Mouse (Mus musculus) small intestine, adult 2 months (tissue): ENCODE results near the gene Usp34. TPM values are rescaled to one million over a fixed set of nuclear protein-coding genes. Genes with fewer than 3 reads are reported as not detected.
"Not testable (repeated sequence)": the region's sequence is repeated elsewhere in the genome, so short reads cannot be mapped to it uniquely, and the experiment has no call there.

ENCODE experiments used
- H3K27ac ChIP-seq: fragments of 200-500 bp; 2 replicates; pipeline ENCODE4 v1.5.1; 2012; ENCODE audit warnings: low read depth, low read length, control low read depth, inconsistent platforms; ENCODE audit not compliant: insufficient read depth
- H3K27me3 ChIP-seq: fragments of 200-500 bp; 2 replicates; pipeline ENCODE4 v1.6.1; 2012; ENCODE audit warnings: mild to moderate bottlenecking, moderate library complexity, low read length, inconsistent platforms; ENCODE audit not compliant: control insufficient read depth, insufficient read depth
- H3K36me3 ChIP-seq: fragments of 200-500 bp; 2 replicates; pipeline ENCODE4 v1.6.1; 2012; ENCODE audit warnings: mild to moderate bottlenecking, low read length, control low read depth, inconsistent platforms; ENCODE audit not compliant: control insufficient read depth, insufficient read depth
- H3K4me1 ChIP-seq: fragments of 200-500 bp; 2 replicates; pipeline ENCODE4 v1.6.1; 2012; ENCODE audit warnings: low read length, inconsistent platforms, mixed read lengths; ENCODE audit not compliant: control insufficient read depth, insufficient read depth, insufficient read length
- H3K4me3 ChIP-seq: fragments of 200-500 bp; 2 replicates; pipeline ENCODE4 v1.5.1; 2012; ENCODE audit warnings: low read depth, mild to moderate bottlenecking, control low read depth, inconsistent platforms, low read length, moderate library complexity
- CTCF ChIP-seq: fragments of 200-500 bp; IDR thresholded peaks from 2 replicates; pipeline ENCODE4 v1.5.1; 2012; ENCODE audit warnings: low read depth, mild to moderate bottlenecking, control low read depth, inconsistent platforms, low read length, moderate library complexity, mixed read lengths; ENCODE audit not compliant: insufficient replicate concordance, insufficient read length; ENCODE audit errors: extremely low read depth
- POLR2A ChIP-seq: fragments of 200-500 bp; IDR thresholded peaks from 2 replicates; pipeline ENCODE4 v1.6.1; 2012; ENCODE audit warnings: low read depth, mild to moderate bottlenecking, control low read depth, inconsistent platforms, low read length, moderate library complexity
- WGBS: fragments of 180-500 bp; shearing (Covaris S2); methylation state at CpG from one replicate; pipeline ENCODE4 v1.1.7; 2018; 5-methylcytosine and 5-hydroxymethylcytosine counted together
- polyA plus RNA-seq: library from polyadenylated mRNA; depleted of rRNA; stranded (reverse); fragments of >200 nt; gene quantifications from 2 replicates; pipeline ENCODE4 v1.2.3, GENCODE M21; 2012

Usp34 gene
- polyA plus RNA-seq, 1 experiment = 3.1 TPM

- 53% methylated on average over 1 of the region's 1 CpGs for WGBS
- no peaks in the 10 kb centered on the region for H3K4me1 ChIP-seq
- peaks cover 65% of the 10 kb centered on the region for H3K36me3 ChIP-seq
- H3K4me3 ChIP-seq = no peak overlapping the region
- H3K27ac ChIP-seq = no peak overlapping the region
- TF ChIP-seq POLR2A (no peak), CTCF (no peak)
- no peaks in the 10 kb centered on the region for H3K27me3 ChIP-seq
Observed at GRCm38 (mm10) chr11:23489955-23490354, 183.3 kb downstream of the Usp34 start.

GRCm38 (mm10) chr11:23492048-23492790 lies 185.5 kb downstream of the Usp34 start:
- H3K27me3 ChIP-seq = no peaks in the 10 kb centered on the region
- H3K36me3 ChIP-seq = peaks cover 54% of the 10 kb centered on the region
- peaks cover 14% of the 10 kb centered on the region; the same call in 1 of the 2 replicates for H3K4me1 ChIP-seq
- H3K4me3 ChIP-seq = no peak overlapping the region
- 87% methylated on average over 4 of the region's 4 CpGs for WGBS
- TF ChIP-seq POLR2A (no peak), CTCF (no peak)
- H3K27ac ChIP-seq = no peak overlapping the region

- WGBS = 95% methylated on average over 6 of the region's 6 CpGs
- H3K27ac ChIP-seq = no peak overlapping the region
- H3K27me3 ChIP-seq = no peaks in the 10 kb centered on the region
- H3K36me3 ChIP-seq = peaks cover 34% of the 10 kb centered on the region
- TF ChIP-seq CTCF (no peak), POLR2A (no peak)
- H3K4me3 ChIP-seq = no peak overlapping the region
- peaks cover 16% of the 10 kb centered on the region; the same call in 1 of the 2 replicates for H3K4me1 ChIP-seq
Observed at GRCm38 (mm10) chr11:23495231-23495630, 188.5 kb downstream of the Usp34 start.

GRCm38 (mm10) chr11:23496661-23497060 lies 190.0 kb downstream of the Usp34 start:
- peaks cover 16% of the 10 kb centered on the region; the same call in 1 of the 2 replicates for H3K4me1 ChIP-seq
- H3K36me3 ChIP-seq = peaks cover 23% of the 10 kb centered on the region
- TF ChIP-seq CTCF = no peak
- TF ChIP-seq POLR2A = no peak
- no peaks in the 10 kb centered on the region for H3K27me3 ChIP-seq
- no peak overlapping the region for H3K27ac ChIP-seq
- 31% methylated on average over 6 of the region's 6 CpGs for whole genome bisulfite sequencing
- peak overlapping the region; percentile 43 for H3K4me3 ChIP-seq

DNA sequence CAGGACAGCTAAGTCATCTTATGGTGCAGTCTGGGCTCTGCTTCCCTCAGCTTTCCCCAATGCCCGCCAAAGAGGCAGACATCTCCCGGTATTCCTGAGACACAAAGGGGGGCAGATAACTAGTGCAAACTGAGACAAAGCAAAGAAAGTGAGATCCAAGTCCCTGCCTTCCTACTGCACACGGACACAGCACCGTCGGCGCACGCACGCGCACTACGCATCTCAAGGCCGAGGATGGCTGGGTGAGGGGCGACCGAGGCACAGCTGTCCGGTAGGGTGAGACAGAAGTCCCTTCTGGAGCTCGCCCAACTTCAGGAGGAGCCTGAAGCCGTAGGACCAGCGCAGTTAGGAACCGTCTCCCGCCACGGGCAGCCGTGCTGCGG lies 190.6 kb downstream of the Usp34 start:
- Histone ChIP-seq H3K4me3 (peak overlapping the region; percentile 78), H3K4me1 (peaks cover 16% of the 10 kb centered on the region; the same call in 1 of the 2 replicates), H3K27me3 (no peaks in the 10 kb centered on the region), H3K27ac (peak overlapping the region; percentile 60), H3K36me3 (peaks cover 18% of the 10 kb centered on the region)
- under 1% methylated on average over 22 of the region's 22 CpGs for WGBS
- TF ChIP-seq POLR2A = no peak
- no peak for TF ChIP-seq CTCF

- Histone ChIP-seq H3K4me3 (peak within 1 kb of the TSS; percentile 78), H3K27me3 (no peaks in the 10 kb centered on the region), H3K27ac (peak within 1 kb of the TSS; percentile 60), H3K36me3 (peaks cover 12% of the 10 kb centered on the region), H3K4me1 (peaks cover 16% of the 10 kb centered on the region; the same call in 1 of the 2 replicates)
- WGBS = under 1% methylated on average over 63 of the region's 66 CpGs
- TF ChIP-seq CTCF = no peak
- peak; percentile 78 for TF ChIP-seq POLR2A
Observed at GRCm38 (mm10) chr11:23497718-23498509, 191.2 kb downstream of the Usp34 start, which contains the start of gene Ahsa2. Gene Ahsa2 (minus strand): TSS chr11:23498030.

- no peak overlapping the region for H3K27ac ChIP-seq
- no peaks in the 10 kb centered on the region for H3K27me3 ChIP-seq
- no peak overlapping the region for H3K4me3 ChIP-seq
- WGBS = 17% methylated on average over 5 of the region's 5 CpGs
- H3K4me1 ChIP-seq = peaks cover 16% of the 10 kb centered on the region; the same call in 1 of the 2 replicates
- H3K36me3 ChIP-seq = peaks cover 6% of the 10 kb centered on the region
- TF ChIP-seq POLR2A = no peak
- no peak for TF ChIP-seq CTCF
Observed at GRCm38 (mm10) chr11:23498609-23499008, 191.9 kb downstream of the Usp34 start.

DNA sequence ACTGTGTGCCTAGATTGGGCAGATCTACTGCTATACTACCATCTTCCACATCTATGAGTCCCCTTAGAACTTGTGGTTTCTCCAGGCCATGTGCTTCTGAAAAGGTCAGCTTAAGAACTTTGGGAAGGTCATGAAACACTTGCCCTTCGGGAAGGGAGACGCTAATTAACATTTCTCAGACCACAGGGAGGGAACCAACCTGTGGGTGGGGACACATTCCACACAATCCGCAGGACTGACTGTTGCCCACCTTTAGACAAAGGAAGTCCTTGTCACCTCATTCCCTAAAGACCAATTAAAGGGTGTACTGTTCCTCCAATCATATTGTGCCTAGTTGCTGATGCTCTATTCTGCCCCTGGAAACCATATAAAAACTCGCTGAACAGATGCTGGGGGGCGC lies 198.1 kb downstream of the Usp34 start:
- WGBS = 81% methylated on average over 5 of the region's 5 CpGs
- not testable (repeated sequence) for H3K27ac ChIP-seq, H3K4me1 ChIP-seq, H3K36me3 ChIP-seq, H3K27me3 ChIP-seq, H3K4me3 ChIP-seq

DNA sequence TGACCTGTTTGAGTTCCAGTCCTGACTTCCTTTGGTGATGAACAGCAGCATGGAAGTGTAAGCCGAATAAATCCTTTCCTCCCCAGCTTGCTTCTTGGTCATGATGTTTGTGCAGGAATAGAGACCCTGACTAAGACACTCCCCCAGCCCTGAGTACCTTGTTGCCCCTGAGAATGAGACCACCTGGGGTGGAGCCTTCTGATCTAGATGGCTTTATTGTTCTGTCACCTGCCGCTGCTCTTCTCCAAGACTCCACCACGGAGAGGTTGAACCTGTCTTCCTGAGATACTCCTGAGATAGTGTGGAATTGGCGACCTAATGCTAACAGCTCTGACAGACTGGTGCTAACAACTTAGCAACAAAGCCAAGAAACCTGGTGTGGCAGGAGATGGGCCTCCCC lies 208.1 kb downstream of the Usp34 start:
- H3K4me1 ChIP-seq, H3K36me3 ChIP-seq, H3K4me3 ChIP-seq, H3K27ac ChIP-seq, H3K27me3 ChIP-seq: not testable (repeated sequence)
- WGBS = 31% methylated on average over 4 of the region's 4 CpGs
